Mouse (Mus musculus): ENCODE data around the gene Bglap. TPM values are rescaled to one million over a fixed set of nuclear protein-coding genes. Genes with fewer than 3 reads are reported as not detected.

Bglap gene
- total RNA-seq, 2 experiments from 2014 or later, result 1.4 to 1.6 TPM

GRCm38 (mm10) chr3:88359584-88359983 lies 24.7 kb downstream of the Bglap start:
- no peak for DNase-seq (ENCODE audit: extremely low spot score in 1 of 2, low spot score in 2 of 2)
- Histone ChIP-seq H3K27ac (peak overlapping the region; percentile 3), H3K4me3 (no peak overlapping the region)
- intact Hi-C loops (cut with DNase I), result no loop called here
- no peak for TF ChIP-seq CTCF (IDR thresholded peaks at IDR 0.05)

DNA sequence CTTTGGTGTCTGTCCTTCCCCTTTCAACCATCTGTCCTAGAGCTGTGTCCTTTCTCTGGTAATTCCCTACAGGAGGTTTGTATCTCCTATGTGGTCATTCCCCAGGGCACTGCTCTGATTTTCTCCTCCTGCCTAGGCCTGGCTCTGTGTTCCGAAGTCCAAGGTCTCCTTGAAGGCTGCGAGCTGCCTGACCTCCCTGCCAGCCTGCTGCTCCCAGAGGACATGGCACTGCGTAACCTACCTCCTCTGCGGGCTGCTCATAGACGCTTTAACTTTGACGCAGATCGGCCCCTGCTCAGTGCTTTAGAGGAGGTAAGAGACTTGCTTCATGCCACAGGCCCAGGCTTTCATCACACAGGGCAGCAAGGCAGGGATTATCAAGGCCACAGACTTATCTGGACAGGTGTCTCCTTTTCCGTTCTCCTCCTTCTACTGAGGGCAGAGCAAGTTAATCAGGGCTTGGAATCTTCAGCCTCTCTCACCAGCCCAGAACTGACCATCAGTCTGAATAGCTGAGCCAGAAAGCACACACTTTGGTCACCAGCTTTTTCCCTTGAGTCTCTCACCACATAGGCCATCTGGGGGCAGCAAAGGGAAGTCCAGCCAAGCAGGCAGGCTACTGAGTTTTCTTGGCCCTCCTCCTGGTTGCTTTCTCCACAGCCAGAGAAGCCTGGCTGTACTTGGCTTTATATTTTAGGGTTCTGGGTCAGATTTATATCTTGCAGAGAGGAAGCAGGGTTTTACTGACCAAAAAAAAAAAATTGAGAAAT lies 29.7 kb downstream of the Bglap start:
- intact Hi-C loops (cut with DNase I), result no loop called here
- Histone ChIP-seq H3K4me3 (no peak overlapping the region), H3K27ac (no peak overlapping the region)
- peak; percentile 41 for TF ChIP-seq CTCF (IDR thresholded peaks at IDR 0.05)
- no peak for DNase-seq (ENCODE audit: extremely low spot score in 1 of 2, low spot score in 2 of 2)

DNA sequence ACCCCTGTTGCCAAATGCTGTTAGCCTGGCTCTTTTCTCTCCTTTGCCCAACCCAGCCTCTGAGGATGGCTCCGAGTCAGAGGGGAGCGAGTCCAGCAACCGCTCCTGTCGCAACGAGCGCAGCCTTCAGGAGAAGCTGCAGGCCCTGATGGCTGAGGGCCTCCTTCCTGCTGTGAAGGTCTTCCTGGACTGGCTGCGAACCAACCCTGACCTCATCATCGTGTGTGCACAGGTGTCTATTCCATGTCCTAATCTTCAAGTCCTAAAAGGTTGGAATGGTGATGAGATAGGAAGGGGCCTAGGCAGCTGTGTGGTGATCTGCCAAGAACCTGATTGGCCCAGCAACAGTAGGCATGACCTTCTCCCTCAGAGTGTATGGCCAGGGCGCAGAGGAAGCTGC lies 31.4 kb downstream of the Bglap start:
- Histone ChIP-seq H3K27ac (no peak overlapping the region), H3K4me3 (no peak overlapping the region)
- intact Hi-C loops (cut with DNase I), result no loop called here
- no peak for DNase-seq (ENCODE audit: extremely low spot score in 1 of 2, low spot score in 2 of 2)
- TF ChIP-seq CTCF (IDR thresholded peaks at IDR 0.05), result no peak

- H3K4me3 ChIP-seq, result no peak overlapping the region
- intact Hi-C loops (cut with DNase I), result no loop called here
- no peak for DNase-seq (ENCODE audit: extremely low spot score in 1 of 2, low spot score in 2 of 2)
- TF ChIP-seq CTCF (IDR thresholded peaks at IDR 0.05), result no peak
- no peak overlapping the region for H3K27ac ChIP-seq
Measured at GRCm38 (mm10) chr3:88350732-88351131, 33.5 kb downstream of the Bglap start.

- no peak overlapping the region for H3K27ac ChIP-seq
- no peak for DNase-seq (ENCODE audit: extremely low spot score in 1 of 2, low spot score in 2 of 2)
- TF ChIP-seq CTCF (IDR thresholded peaks at IDR 0.05), result no peak
- intact Hi-C loops (cut with DNase I), result loop anchor here (5.0 kb wide), 2 partner anchors 128 to 147 kb away; no protein-coding TSS in a partner anchor
- H3K4me3 ChIP-seq, result no peak overlapping the region
Measured at GRCm38 (mm10) chr3:88339006-88339405, 45.3 kb downstream of the Bglap start.

DNA sequence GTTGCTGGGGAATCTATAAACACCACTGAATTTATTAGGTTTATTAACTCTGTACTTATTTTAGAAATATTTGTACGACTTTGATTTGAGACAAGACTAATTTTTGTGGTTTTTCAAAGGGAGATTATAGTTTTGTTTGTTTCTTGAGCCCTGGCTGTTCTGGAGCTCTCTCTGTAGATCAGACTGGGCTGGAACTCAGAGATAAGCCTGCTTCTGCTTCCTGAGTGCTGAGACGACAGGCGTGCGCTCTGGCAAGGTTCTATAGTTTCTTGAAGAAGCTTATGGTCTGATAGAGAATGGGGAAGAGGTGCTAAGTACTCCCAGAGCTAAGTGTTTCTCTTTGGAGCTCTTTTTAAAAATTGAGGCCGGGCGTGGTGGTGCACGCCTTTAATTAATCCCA lies 45.9 kb downstream of the Bglap start:
- intact Hi-C loops (cut with DNase I), result loop anchor here (5.0 kb wide), 2 partner anchors 129 to 146 kb away; no protein-coding TSS in a partner anchor
- Histone ChIP-seq H3K4me3 (no peak overlapping the region), H3K27ac (no peak overlapping the region)
- no peak for DNase-seq (ENCODE audit: extremely low spot score in 1 of 2, low spot score in 2 of 2)
- TF ChIP-seq CTCF (IDR thresholded peaks at IDR 0.05), result no peak

DNA sequence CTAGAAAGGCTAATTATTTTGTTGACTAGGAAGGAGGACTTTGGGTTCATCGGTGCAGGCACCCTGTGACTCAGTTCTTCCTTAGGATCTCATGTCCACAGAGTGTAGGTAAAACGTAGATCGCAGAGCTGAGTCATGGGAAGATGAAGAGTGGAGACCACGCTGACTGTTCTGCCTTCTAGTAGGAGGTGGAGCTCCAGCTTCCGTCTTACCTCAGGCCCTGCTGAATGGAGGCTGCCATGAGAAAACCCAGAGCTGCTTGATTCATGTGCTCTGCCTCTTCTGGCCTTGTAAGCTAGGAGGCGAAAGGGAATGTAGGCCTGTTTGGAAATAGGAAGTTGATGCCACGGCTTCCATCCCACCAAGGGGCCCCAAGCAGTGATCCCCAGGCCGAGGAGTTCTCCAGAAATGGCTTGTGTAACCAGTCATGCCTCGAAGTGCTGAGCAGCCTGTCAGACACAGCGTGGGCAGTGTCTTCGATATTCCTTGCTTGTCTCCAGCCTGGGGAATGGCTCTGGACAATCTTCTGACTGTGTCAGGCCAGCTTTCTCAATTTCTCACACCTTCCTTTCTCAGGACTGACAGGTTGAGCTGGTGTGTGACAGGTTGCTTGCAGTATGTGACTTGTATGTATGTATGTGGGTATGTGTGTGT lies 46.8 kb downstream of the Bglap start:
- peak overlapping the region; percentile 100 for H3K27ac ChIP-seq
- TF ChIP-seq CTCF (IDR thresholded peaks at IDR 0.05), result no peak
- H3K4me3 ChIP-seq, result peak overlapping the region; percentile 93
- intact Hi-C loops (cut with DNase I), result loop anchor here (5.0 kb wide), 2 partner anchors 130 to 145 kb away; no protein-coding TSS in a partner anchor
- peak in 1 of 2 experiments; percentile 40 for DNase-seq (ENCODE audit: extremely low spot score in 1 of 2, low spot score in 2 of 2)

DNA sequence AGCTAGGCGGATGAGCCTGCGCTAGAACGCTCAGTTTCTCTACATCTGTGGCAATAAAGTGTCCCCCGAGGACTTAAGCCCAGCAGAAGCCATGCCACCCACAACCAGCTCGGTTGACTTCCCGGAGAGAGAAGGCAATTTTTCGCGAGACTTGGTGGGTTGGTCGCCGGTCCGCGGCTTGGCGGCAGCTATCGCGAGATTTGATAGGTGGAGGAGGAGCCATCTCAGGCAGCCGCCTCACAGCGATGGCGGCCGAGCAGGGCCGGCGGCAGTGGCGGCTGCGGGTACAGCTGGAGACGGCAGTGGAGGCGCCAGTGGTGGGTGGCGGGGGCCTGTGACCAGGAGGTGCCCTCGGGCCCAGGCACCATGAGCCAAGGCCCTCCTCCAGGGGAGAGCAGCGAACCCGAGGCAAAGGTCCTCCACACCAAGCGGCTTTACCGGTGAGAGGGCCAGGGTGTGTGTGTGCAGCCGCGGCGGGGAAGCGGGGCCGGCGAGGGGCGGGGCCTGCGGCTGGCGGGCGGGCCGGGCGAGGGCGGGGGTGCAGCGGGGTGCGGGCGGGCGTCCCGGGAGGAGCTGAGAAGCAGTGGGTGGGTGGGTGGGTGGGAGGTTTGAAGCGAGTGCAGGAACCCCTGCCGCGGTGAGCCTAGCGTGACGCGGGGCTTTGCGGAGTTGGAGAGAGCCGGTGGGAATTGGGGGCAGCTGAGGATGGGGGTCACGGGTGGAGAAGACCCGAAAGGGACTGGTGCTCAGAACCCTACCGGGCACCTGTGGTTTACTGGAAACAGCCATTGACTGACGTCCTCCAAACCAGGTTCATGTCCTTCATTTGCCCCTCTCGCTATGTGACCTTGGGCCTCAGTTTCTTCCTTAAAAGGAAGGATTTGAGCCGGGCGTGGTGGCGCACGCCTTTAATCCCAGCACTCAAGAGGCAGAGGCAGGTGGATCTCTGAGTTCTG lies 47.9 kb downstream of the Bglap start, which contains the start of the genes Tmem79 and Smg5:
Gene Tmem79, minus strand, starts transcription at position 91 of the 956 bp plus-strand sequence.
Gene Smg5, plus strand, starts transcription at position 203 of the 956 bp plus-strand sequence.
- intact Hi-C loops (cut with DNase I), result loop anchor here (5.0 kb wide), 2 partner anchors 131 to 144 kb away; no protein-coding TSS in a partner anchor
- DNase-seq (ENCODE audit: extremely low spot score in 1 of 2, low spot score in 2 of 2), result peak; percentile 94
- H3K27ac ChIP-seq, result peak within 1 kb of the TSS; percentile 100
- no peak for TF ChIP-seq CTCF (IDR thresholded peaks at IDR 0.05)
- peak within 1 kb of the TSS; percentile 93 for H3K4me3 ChIP-seq

GRCm38 (mm10) chr3:88335436-88336053 lies 48.7 kb downstream of the Bglap start:
- no peak for TF ChIP-seq CTCF (IDR thresholded peaks at IDR 0.05)
- peak overlapping the region; percentile 100 for H3K27ac ChIP-seq
- DNase-seq (ENCODE audit: extremely low spot score in 1 of 2, low spot score in 2 of 2), result no peak
- intact Hi-C loops (cut with DNase I), result loop anchor here (5.0 kb wide), 2 partner anchors 132 to 143 kb away; no protein-coding TSS in a partner anchor
- peak overlapping the region; percentile 93 for H3K4me3 ChIP-seq

GRCm38 (mm10) chr3:88334902-88335435 lies 49.3 kb downstream of the Bglap start:
- peak overlapping the region; percentile 93 for H3K4me3 ChIP-seq
- intact Hi-C loops (cut with DNase I), result loop anchor here (5.0 kb wide), 2 partner anchors 132 to 143 kb away; no protein-coding TSS in a partner anchor
- no peak for TF ChIP-seq CTCF (IDR thresholded peaks at IDR 0.05)
- DNase-seq (ENCODE audit: extremely low spot score in 1 of 2, low spot score in 2 of 2), result no peak
- H3K27ac ChIP-seq, result no peak overlapping the region
